In the genomic region with DNA sequence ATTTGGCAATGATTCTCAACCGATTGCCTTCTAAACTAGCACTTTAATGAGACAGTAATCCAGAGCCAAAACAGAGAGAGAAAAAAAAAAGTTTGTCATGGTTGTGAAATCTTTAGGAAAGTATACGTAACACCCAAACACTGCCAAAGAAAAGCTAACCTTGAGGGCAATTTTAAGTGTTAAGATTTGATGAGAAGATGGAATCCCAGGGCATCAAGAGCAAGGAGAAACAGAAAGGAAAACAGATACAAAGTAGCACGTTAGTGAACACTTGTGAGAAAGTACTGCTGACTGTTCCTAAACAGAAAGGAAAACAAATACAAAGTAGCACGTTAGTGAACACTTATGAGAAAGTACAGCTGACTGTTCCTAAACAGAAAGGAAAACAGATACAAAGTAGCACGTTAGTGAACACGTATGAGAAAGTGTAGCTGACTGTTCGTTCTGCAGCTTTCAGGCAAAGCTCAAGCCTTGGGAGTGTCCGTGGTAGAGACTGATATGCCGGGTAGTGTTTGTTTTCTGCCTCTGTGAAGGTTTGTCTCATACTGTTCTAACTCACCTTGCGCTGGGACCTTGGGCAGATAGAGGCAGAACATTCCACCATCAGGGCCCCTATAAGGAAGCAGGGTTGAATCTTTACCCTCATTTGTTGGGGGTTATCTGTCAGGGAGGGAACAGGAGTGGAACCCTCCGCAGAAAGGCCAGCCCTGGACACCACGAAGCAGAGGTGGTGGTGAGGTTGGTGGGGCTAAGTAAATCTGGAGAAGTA, we compare ENCODE assay signal across 8 mouse cellular contexts.
A peak's percentile ranks its signal among the peaks of the same experiment; 100 is the strongest.
DNase-seq lines count a peak whose midpoint lies in the region; ATAC-seq lines count a peak whose summit lies in the region.

No protein-coding gene starts in this region.

- H3K4me1 ChIP-seq in forebrain, embryonic 13.5 days = peaks cover 4% of the 10 kb centered on the region; the same call in 1 of the 2 replicates
- peaks cover 3% of the 10 kb centered on the region; the same call in 1 of the 2 replicates for H3K4me1 ChIP-seq in forebrain, embryonic 11.5 days (replicated peaks; ENCODE audit: control insufficient read depth, insufficient read depth, low read length)
- H3K4me1 ChIP-seq in heart, embryonic 10.5 days = peaks cover 6% of the 10 kb centered on the region; the same call in 1 of the 2 replicates
- H3K4me1 ChIP-seq in kidney, embryonic 14.5 days (ENCODE audit: control insufficient read depth, insufficient read depth, low read length) = no peaks in the 10 kb centered on the region; the same call in 1 of the 2 replicates

- no peak for DNase-seq in forebrain, embryonic 11.5 days (ENCODE audit: low spot score)
- no peak for DNase-seq in heart, embryonic 10.5 days (ENCODE audit: low spot score)
- DNase-seq in thymus, postnatal 4 days = peak; percentile 26
- no peak for DNase-seq in left cerebral cortex, postnatal 4 days

- no peaks in the 10 kb centered on the region for H3K79me2 ChIP-seq in macrophage (ENCODE audit: inconsistent target)

- H3K9ac ChIP-seq in forebrain, embryonic 13.5 days = no peak overlapping the region
- H3K9ac ChIP-seq in forebrain, embryonic 11.5 days (ENCODE audit: low read length) = no peak overlapping the region
- H3K9ac ChIP-seq in kidney, embryonic 14.5 days (ENCODE audit: low read depth, low read length) = no peak overlapping the region

- no peak for ATAC-seq in forebrain, embryonic 13.5 days
- ATAC-seq in forebrain, embryonic 11.5 days (replicated peaks; ENCODE audit: low FRiP score) = no peak
- ATAC-seq in activated CD4-positive, CD25-positive, alpha-beta regulatory T cell, adult 4 months = peak; percentile 73
- ATAC-seq in kidney, embryonic 14.5 days (ENCODE audit: low FRiP score, low TSS enrichment) = no peak

- H3K4me3 ChIP-seq in forebrain, embryonic 13.5 days = no peak overlapping the region
- no peak overlapping the region for H3K4me3 ChIP-seq in forebrain, embryonic 11.5 days (ENCODE audit: low read depth, low read length)
- H3K4me3 ChIP-seq in heart, embryonic 10.5 days = peak overlapping the region; percentile 82
- H3K4me3 ChIP-seq in kidney, embryonic 14.5 days (ENCODE audit: low read length) = no peak overlapping the region; the same call in 1 of the 2 replicates
- peak overlapping the region; percentile 72 for H3K4me3 ChIP-seq in macrophage (ENCODE audit: inconsistent target)

- H3K9me3 ChIP-seq in forebrain, embryonic 13.5 days (replicated peaks) = no peaks in the 10 kb centered on the region
- no peaks in the 10 kb centered on the region for H3K9me3 ChIP-seq in forebrain, embryonic 11.5 days (ENCODE audit: control insufficient read depth, low read length)
- H3K9me3 ChIP-seq in heart, embryonic 10.5 days = no peaks in the 10 kb centered on the region
- no peaks in the 10 kb centered on the region for H3K9me3 ChIP-seq in kidney, embryonic 14.5 days (ENCODE audit: control insufficient read depth, low read length)

- peaks cover 7% of the 10 kb centered on the region; the same call in 1 of the 2 replicates for H3K27me3 ChIP-seq in forebrain, embryonic 13.5 days
- no peaks in the 10 kb centered on the region; the same call in 1 of the 2 replicates for H3K27me3 ChIP-seq in forebrain, embryonic 11.5 days (ENCODE audit: control insufficient read depth, insufficient read depth, low read length)
- H3K27me3 ChIP-seq in heart, embryonic 10.5 days (ENCODE audit: insufficient read depth, poor library complexity, severe bottlenecking) = 0 out of 2 replicates have a peak, but pooled peaks cover 7% of the 10 kb centered on the region
- H3K27me3 ChIP-seq in kidney, embryonic 14.5 days (ENCODE audit: control insufficient read depth, insufficient read depth, low read length) = no peaks in the 10 kb centered on the region

- intact Hi-C loops in left cerebral cortex, postnatal 4 days (cut with DNase I) = no loop called here

- H3K27ac ChIP-seq in forebrain, embryonic 13.5 days = no peak overlapping the region
- H3K27ac ChIP-seq in forebrain, embryonic 11.5 days (ENCODE audit: low read depth, low read length) = no peak overlapping the region
- 0 out of 2 replicates have a peak overlapping the region, but pooled peaks have one; percentile 29 for H3K27ac ChIP-seq in heart, embryonic 10.5 days
- no peak overlapping the region for H3K27ac ChIP-seq in kidney, embryonic 14.5 days (ENCODE audit: low read depth, low read length)
- H3K27ac ChIP-seq in macrophage = peak overlapping the region; percentile 86; the same call in 1 of the 2 replicates

- no peaks in the 10 kb centered on the region for H3K36me3 ChIP-seq in forebrain, embryonic 13.5 days (ENCODE audit: poor library complexity, severe bottlenecking)
- H3K36me3 ChIP-seq in forebrain, embryonic 11.5 days (ENCODE audit: control insufficient read depth, insufficient read depth, low read length) = no peaks in the 10 kb centered on the region
- H3K36me3 ChIP-seq in heart, embryonic 10.5 days = no peaks in the 10 kb centered on the region
- no peaks in the 10 kb centered on the region for H3K36me3 ChIP-seq in kidney, embryonic 14.5 days (ENCODE audit: control insufficient read depth, insufficient read depth, low read length)
- H3K36me3 ChIP-seq in macrophage (ENCODE audit: inconsistent target) = no peaks in the 10 kb centered on the region

- peak overlapping the region; percentile 69 for H3K4me2 ChIP-seq in forebrain, embryonic 13.5 days
- no peak overlapping the region for H3K4me2 ChIP-seq in forebrain, embryonic 11.5 days (ENCODE audit: low read depth, low read length, severe bottlenecking)
- H3K4me2 ChIP-seq in kidney, embryonic 14.5 days (replicated peaks; ENCODE audit: low read depth, low read length) = peak overlapping the region; percentile 77

- 55% methylated on average over 12 of the region's 12 CpGs for WGBS in forebrain, embryonic 13.5 days
- WGBS in forebrain, embryonic 11.5 days = 63% methylated on average over 12 of the region's 12 CpGs
- WGBS in heart, embryonic 10.5 days = 48% methylated on average over 12 of the region's 12 CpGs
- 50% methylated on average over 12 of the region's 12 CpGs for WGBS in kidney, embryonic 14.5 days
- 7% methylated on average over 12 of the region's 12 CpGs for WGBS in macrophage (ENCODE audit: missing documents)

Comparison
In these comparisons a context has a peak if more than half of its experiments do, and no peak if none do; other contexts are left out.
1. H3K27ac ChIP-seq: peak in heart, embryonic 10.5 days (single experiment) and macrophage (single experiment); none in forebrain, embryonic 13.5 days (single experiment), forebrain, embryonic 11.5 days (single experiment) and kidney, embryonic 14.5 days (single experiment).
2. H3K4me3 ChIP-seq: peak in heart, embryonic 10.5 days (single experiment) and macrophage (single experiment); none in forebrain, embryonic 13.5 days (single experiment), forebrain, embryonic 11.5 days (single experiment) and kidney, embryonic 14.5 days (single experiment).